Mouse (Mus musculus): ENCODE results near the gene Nkap. TPM values are rescaled to one million over a fixed set of nuclear protein-coding genes. Genes with fewer than 3 reads are reported as not detected.
"Not testable (repeated sequence)": the region's sequence is repeated elsewhere in the genome, so short reads cannot be mapped to it uniquely, and the experiment has no call there.

Gene Nkap
- polyA plus RNA-seq, 1 experiment = 2.9 TPM

- Histone ChIP-seq H3K4me1 (ENCODE audit: control insufficient read depth, insufficient read depth, low read length) (no peaks in the 10 kb centered on the region), H3K4me3 (replicated peaks; ENCODE audit: extremely low read depth, low read depth, low read length) (no peak overlapping the region)
- WGBS = 87% methylated on average over 3 of the region's 3 CpGs
- TF ChIP-seq POLR2A (IDR thresholded peaks at IDR 0.05; ENCODE audit: borderline replicate concordance, extremely low read depth, low read depth, low read length) (no peak), CTCF (IDR thresholded peaks at IDR 0.05; ENCODE audit: insufficient read depth, low read length) (no peak)
- DNase-seq = no peak
Measured at GRCm38 (mm10) chrX:37098681-37099080, 27.9 kb upstream of the Nkap start.

- Histone ChIP-seq H3K4me3 (replicated peaks; ENCODE audit: extremely low read depth, low read depth, low read length) (no peak overlapping the region), H3K4me1 (ENCODE audit: control insufficient read depth, insufficient read depth, low read length) (no peaks in the 10 kb centered on the region)
- DNase-seq = no peak
- WGBS = 72% methylated on average over 2 of the region's 2 CpGs
- no peak for TF ChIP-seq POLR2A (IDR thresholded peaks at IDR 0.05; ENCODE audit: borderline replicate concordance, extremely low read depth, low read depth, low read length)
- TF ChIP-seq CTCF (IDR thresholded peaks at IDR 0.05; ENCODE audit: insufficient read depth, low read length) = no peak
Measured at GRCm38 (mm10) chrX:37103826-37104225, 22.8 kb upstream of the Nkap start.

- Histone ChIP-seq H3K4me1 (ENCODE audit: control insufficient read depth, insufficient read depth, low read length) (0 out of 2 replicates have a peak, but pooled peaks cover 2% of the 10 kb centered on the region), H3K4me3 (replicated peaks; ENCODE audit: extremely low read depth, low read depth, low read length) (peak overlapping the region; percentile 89)
- TF ChIP-seq CTCF (IDR thresholded peaks at IDR 0.05; ENCODE audit: insufficient read depth, low read length) (no peak), POLR2A (IDR thresholded peaks at IDR 0.05; ENCODE audit: borderline replicate concordance, extremely low read depth, low read depth, low read length) (no peak)
- 26% methylated on average over 27 of the region's 27 CpGs for WGBS
- no peak for DNase-seq
Measured at GRCm38 (mm10) chrX:37109526-37110192, 16.9 kb upstream of the Nkap start.

DNA sequence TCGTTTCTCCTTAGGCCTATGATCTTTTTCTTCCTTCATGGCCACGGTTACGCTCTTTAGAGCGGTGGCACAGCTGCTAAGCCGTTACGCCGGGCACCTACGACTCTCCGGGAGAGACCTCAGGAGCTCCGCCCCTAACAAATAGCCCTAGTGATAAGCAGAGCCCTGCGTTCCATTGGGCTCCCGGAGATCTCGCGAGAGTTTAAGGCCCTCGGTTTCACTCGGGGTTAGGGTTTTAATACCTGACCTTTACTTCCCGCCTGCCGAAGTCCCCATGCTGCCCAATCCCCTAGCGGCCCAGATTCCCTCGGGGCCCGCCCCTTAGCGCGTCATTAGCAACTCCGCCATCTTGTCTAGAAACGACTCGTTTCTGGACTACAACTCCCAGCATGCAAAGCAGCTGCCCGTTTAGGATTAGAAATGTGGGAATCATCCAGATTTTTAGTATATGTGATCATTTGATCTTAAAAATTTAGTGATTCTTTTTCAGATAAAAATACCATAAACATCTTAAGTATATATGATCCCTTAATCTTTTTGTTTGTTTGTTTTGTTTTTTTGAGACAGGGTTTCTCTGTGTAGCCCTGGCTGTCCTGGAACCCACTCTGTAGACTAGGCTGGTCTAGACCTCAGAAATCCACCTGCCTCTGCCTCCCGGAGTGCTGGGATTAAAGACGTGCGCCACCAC, 16.3 kb upstream of the Nkap start, which contains the start of gene Upf3b:
Upf3b (minus strand) TSS at position 130 of the 688 bp plus-strand sequence.
- peak; percentile 74 for DNase-seq
- peak within 1 kb of the TSS; percentile 89 for H3K4me3 ChIP-seq (replicated peaks; ENCODE audit: extremely low read depth, low read depth, low read length)
- WGBS = 27% methylated on average over 30 of the region's 30 CpGs

DNA sequence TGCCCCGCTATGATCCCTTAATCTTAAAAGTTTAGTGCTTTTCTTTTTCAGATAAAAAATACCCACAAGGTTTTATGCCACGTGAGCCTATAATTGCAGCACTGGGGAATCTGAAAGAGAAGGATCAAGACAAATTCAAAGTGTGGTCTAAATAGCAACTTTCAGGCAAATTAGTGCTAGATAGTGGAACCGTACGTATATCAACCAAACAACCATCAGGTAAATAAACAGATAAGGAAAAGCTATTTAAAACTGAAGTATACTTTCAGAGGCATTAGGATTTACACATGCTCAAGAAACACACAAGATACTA, 15.8 kb upstream of the Nkap start:
- Histone ChIP-seq H3K4me1 (ENCODE audit: control insufficient read depth, insufficient read depth, low read length) (0 out of 2 replicates have a peak, but pooled peaks cover 2% of the 10 kb centered on the region), H3K4me3 (replicated peaks; ENCODE audit: extremely low read depth, low read depth, low read length) (no peak overlapping the region)
- WGBS = 78% methylated on average over 4 of the region's 4 CpGs
- no peak for DNase-seq
- no peak for TF ChIP-seq POLR2A (IDR thresholded peaks at IDR 0.05; ENCODE audit: borderline replicate concordance, extremely low read depth, low read depth, low read length)
- TF ChIP-seq CTCF (IDR thresholded peaks at IDR 0.05; ENCODE audit: insufficient read depth, low read length) = no peak

More for the DNA sequence above, 16.3 kb upstream of the Nkap start, which contains the start of gene Upf3b:
- H3K4me1 ChIP-seq (ENCODE audit: control insufficient read depth, insufficient read depth, low read length) = 0 out of 2 replicates have a peak, but pooled peaks cover 2% of the 10 kb centered on the region
- no peak for TF ChIP-seq CTCF (IDR thresholded peaks at IDR 0.05; ENCODE audit: insufficient read depth, low read length)
- TF ChIP-seq POLR2A (IDR thresholded peaks at IDR 0.05; ENCODE audit: borderline replicate concordance, extremely low read depth, low read depth, low read length) = peak; percentile 77; the same call in 1 of the 2 replicates

- TF ChIP-seq POLR2A (IDR thresholded peaks at IDR 0.05; ENCODE audit: borderline replicate concordance, extremely low read depth, low read depth, low read length) (no peak), CTCF (IDR thresholded peaks at IDR 0.05; ENCODE audit: insufficient read depth, low read length) (no peak)
- no peak for DNase-seq
- 32% methylated on average over 5 of the region's 5 CpGs for WGBS
- H3K4me1 ChIP-seq (ENCODE audit: control insufficient read depth, insufficient read depth, low read length) = no peaks in the 10 kb centered on the region
- H3K4me3 ChIP-seq (replicated peaks; ENCODE audit: extremely low read depth, low read depth, low read length) = no peak overlapping the region
Measured at GRCm38 (mm10) chrX:37117085-37117484, 9.5 kb upstream of the Nkap start.

GRCm38 (mm10) chrX:37119585-37119984, 7.0 kb upstream of the Nkap start:
- WGBS = 46% methylated on average over 3 of the region's 3 CpGs
- DNase-seq = no peak
- Histone ChIP-seq H3K4me3 (replicated peaks; ENCODE audit: extremely low read depth, low read depth, low read length) (no peak overlapping the region), H3K4me1 (ENCODE audit: control insufficient read depth, insufficient read depth, low read length) (no peaks in the 10 kb centered on the region)
- no peak for TF ChIP-seq CTCF (IDR thresholded peaks at IDR 0.05; ENCODE audit: insufficient read depth, low read length)
- TF ChIP-seq POLR2A (IDR thresholded peaks at IDR 0.05; ENCODE audit: borderline replicate concordance, extremely low read depth, low read depth, low read length) = no peak

DNA sequence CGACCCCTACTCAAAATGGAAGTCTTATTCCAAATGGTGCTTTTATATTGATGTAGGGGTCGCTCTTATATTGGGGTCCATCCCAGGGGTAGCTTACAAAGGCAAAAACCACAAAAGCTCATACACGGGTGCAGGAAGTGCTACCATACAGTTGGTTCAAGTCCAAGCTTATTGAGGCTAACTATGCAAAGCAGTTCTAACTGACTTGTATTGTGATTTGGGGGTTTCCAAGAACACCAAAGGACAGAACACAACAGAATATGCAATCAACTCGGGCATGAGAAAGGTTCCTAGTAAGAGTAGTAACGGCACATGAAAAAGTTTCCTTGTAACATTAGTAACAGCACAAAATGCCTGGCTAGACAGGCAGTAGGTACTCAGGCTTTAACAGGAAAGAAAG, 6.4 kb upstream of the Nkap start:
- WGBS = 55% methylated on average over 5 of the region's 5 CpGs
- TF ChIP-seq POLR2A (IDR thresholded peaks at IDR 0.05; ENCODE audit: borderline replicate concordance, extremely low read depth, low read depth, low read length) = no peak
- no peak for TF ChIP-seq CTCF (IDR thresholded peaks at IDR 0.05; ENCODE audit: insufficient read depth, low read length)
- H3K4me3 ChIP-seq (replicated peaks; ENCODE audit: extremely low read depth, low read depth, low read length) = no peak overlapping the region
- H3K4me1 ChIP-seq (ENCODE audit: control insufficient read depth, insufficient read depth, low read length) = no peaks in the 10 kb centered on the region
- no peak for DNase-seq

GRCm38 (mm10) chrX:37125511-37125910, 1.1 kb upstream of the Nkap start:
- 92% methylated on average over 7 of the region's 7 CpGs for WGBS
- DNase-seq = no peak
- Histone ChIP-seq H3K4me3 (replicated peaks; ENCODE audit: extremely low read depth, low read depth, low read length) (no peak overlapping the region), H3K4me1 (ENCODE audit: control insufficient read depth, insufficient read depth, low read length) (no peaks in the 10 kb centered on the region; the same call in 1 of the 2 replicates)
- TF ChIP-seq POLR2A (IDR thresholded peaks at IDR 0.05; ENCODE audit: borderline replicate concordance, extremely low read depth, low read depth, low read length) (no peak), CTCF (IDR thresholded peaks at IDR 0.05; ENCODE audit: insufficient read depth, low read length) (no peak)

GRCm38 (mm10) chrX:37141732-37142131, 15.1 kb downstream of the Nkap start:
- no peak for TF ChIP-seq CTCF (IDR thresholded peaks at IDR 0.05; ENCODE audit: insufficient read depth, low read length)
- TF ChIP-seq POLR2A (IDR thresholded peaks at IDR 0.05; ENCODE audit: borderline replicate concordance, extremely low read depth, low read depth, low read length) = no peak
- WGBS = 78% methylated on average over 3 of the region's 3 CpGs
- H3K4me3 ChIP-seq (replicated peaks; ENCODE audit: extremely low read depth, low read depth, low read length) = no peak overlapping the region

GRCm38 (mm10) chrX:37144498-37144897, 17.9 kb downstream of the Nkap start:
- H3K4me1 ChIP-seq (ENCODE audit: control insufficient read depth, insufficient read depth, low read length); DNase-seq; H3K4me3 ChIP-seq (replicated peaks; ENCODE audit: extremely low read depth, low read depth, low read length): not testable (repeated sequence)
- WGBS = 65% methylated on average over 2 of the region's 4 CpGs

More at GRCm38 (mm10) chrX:37141732-37142131, 15.1 kb downstream of the Nkap start:
- H3K4me1 ChIP-seq (ENCODE audit: control insufficient read depth, insufficient read depth, low read length) = no peaks in the 10 kb centered on the region
- DNase-seq = no peak

Data from lung, adult 2 months (tissue).